Mouse (Mus musculus): Measurements from ENCODE around the gene Adat1.

DNA sequence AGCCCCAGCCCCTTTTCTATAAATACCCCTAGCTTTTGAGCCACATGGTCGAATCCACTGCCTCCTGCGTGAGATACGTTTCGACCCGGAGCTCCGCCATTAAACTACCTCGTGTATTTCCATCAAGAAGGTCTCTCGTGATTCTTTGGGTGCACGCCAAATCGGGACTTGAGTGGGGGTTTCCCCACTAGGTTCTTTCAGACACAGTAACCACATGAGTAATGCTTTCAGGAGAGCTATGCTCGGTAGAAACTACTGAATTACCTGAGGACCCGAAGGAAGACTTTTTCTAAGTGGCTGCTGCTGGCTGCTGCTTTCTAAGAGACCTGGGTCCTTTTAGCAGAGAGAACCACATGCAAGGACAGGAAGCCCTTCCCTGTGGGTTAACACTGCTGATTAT, 18.0 kb downstream of the Adat1 start:
- TF ChIP-seq POLR2A (IDR thresholded peaks at IDR 0.05; ENCODE audit: insufficient read depth, low read depth, low read length) (no peak), CTCF (IDR thresholded peaks at IDR 0.05) (no peak), EP300 (IDR thresholded peaks at IDR 0.05; ENCODE audit: insufficient read depth, low read depth, low read length) (no peak)
